Mouse (Mus musculus): Measurements from ENCODE around the gene Cerkl. TPM values are rescaled to one million over a fixed set of nuclear protein-coding genes. Genes with fewer than 3 reads are reported as not detected.

Cerkl gene
- polyA plus RNA-seq, 1 experiment from 2014 or later: 1.8 TPM

GRCm38 (mm10) chr2:79284206-79284605, 172.4 kb downstream of the Cerkl start:
- no peak for DNase-seq (ENCODE audit: low spot score)
- 84% methylated on average over 4 of the region's 4 CpGs for WGBS
- Histone ChIP-seq H3K9me3 (ENCODE audit: low read length) (no peaks in the 10 kb centered on the region), H3K27ac (ENCODE audit: low read length) (no peak overlapping the region), H3K27me3 (replicated peaks; ENCODE audit: insufficient read depth, low read length) (no peaks in the 10 kb centered on the region), H3K4me3 (ENCODE audit: low read depth, low read length) (no peak overlapping the region), H3K4me2 (replicated peaks; ENCODE audit: low read depth, low read length) (no peak overlapping the region), H3K36me3 (ENCODE audit: insufficient read depth, low read length) (no peaks in the 10 kb centered on the region), H3K9ac (replicated peaks; ENCODE audit: low read depth) (no peak overlapping the region), H3K4me1 (ENCODE audit: insufficient read depth, low read depth, low read length) (no peaks in the 10 kb centered on the region)
- no peak for ATAC-seq
- TF ChIP-seq EP300 (IDR thresholded peaks at IDR 0.05): no peak
- no peak for TF ChIP-seq CTCF (IDR thresholded peaks at IDR 0.05)

Other genes with a start within 250 kb of the Cerkl start
- gene Itga4, start 201.4 kb downstream of the Cerkl start, polyA plus RNA-seq (2015; fragmentation: Nextera tagmentation; extraction: Ambion mirVana): 4.5 and 5.6 TPM in 2 replicates
- not detected in 2 replicates for gene Neurod1, start within 50 bp of the Cerkl start, polyA plus RNA-seq (2015; fragmentation: Nextera tagmentation; extraction: Ambion mirVana)
- gene Itprid2, start 178.6 kb upstream of the Cerkl start, polyA plus RNA-seq (2015; fragmentation: Nextera tagmentation; extraction: Ambion mirVana): 7.2 and 7.6 TPM in 2 replicates

Measured in lung, postnatal 0 days (tissue).